In the genomic region with DNA sequence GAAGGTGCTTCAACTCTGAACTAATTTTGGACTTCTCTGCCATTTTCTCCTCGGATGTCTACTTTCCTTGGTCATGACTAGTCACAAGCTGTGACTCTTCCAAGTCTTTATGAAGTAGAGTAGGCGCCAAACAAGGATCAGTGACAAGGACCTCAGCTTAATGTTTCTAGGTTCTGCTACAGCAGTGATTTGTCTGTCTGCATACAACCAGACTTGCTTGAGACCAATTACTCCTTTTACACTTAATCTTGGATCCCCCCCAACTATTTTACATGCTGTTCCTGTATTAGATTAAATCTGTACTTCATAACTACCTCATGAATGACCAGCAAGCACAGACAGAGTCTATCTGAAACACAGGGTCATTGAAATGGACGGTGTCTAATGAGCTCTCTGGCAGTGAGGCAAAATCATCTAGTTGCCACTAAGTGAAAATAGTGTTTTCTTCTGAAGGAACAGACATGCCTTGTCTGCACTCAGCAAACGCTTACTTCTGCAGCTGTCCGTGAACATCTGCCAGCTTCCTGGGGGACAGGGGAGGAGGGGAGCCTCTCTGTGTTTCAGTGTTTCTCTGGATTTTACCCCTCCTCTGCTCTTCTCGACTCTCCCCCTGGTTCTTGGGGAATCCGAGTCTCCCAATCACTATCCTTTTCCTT, we compare ENCODE assay signal across 15 mouse cellular contexts.
DNase-seq lines count a peak whose midpoint lies in the region; ATAC-seq and TF ChIP-seq lines count a peak whose summit lies in the region.
"Had no signal": no experiment of that assay in that cellular context is flagged by ENCODE, and none has a peak within 500 bp of the region (broad histone marks: within the 10 kb centered on the region; RNA-seq: fewer than 3 reads in every experiment).

No protein-coding gene starts in this region.

- H3K9ac ChIP-seq in heart, embryonic 12.5 days, result no peak overlapping the region
- no peak overlapping the region for H3K9ac ChIP-seq in lung, embryonic 14.5 days
- H3K9ac ChIP-seq: liver, embryonic 12.5 days; neural tube, embryonic 12.5 days had no signal

- H3K9me3 ChIP-seq in heart, embryonic 12.5 days (replicated peaks), result no peaks in the 10 kb centered on the region
- H3K9me3 ChIP-seq in lung, embryonic 14.5 days (ENCODE audit: low read depth, low read length), result no peaks in the 10 kb centered on the region
- 0 out of 2 replicates have a peak, but pooled peaks cover 2% of the 10 kb centered on the region for H3K9me3 ChIP-seq in G1E (replicated peaks)
- H3K9me3 ChIP-seq: liver, embryonic 12.5 days; neural tube, embryonic 12.5 days had no signal

- H3K27ac ChIP-seq in heart, embryonic 12.5 days (ENCODE audit: poor library complexity, severe bottlenecking), result no peak overlapping the region
- no peak overlapping the region for H3K27ac ChIP-seq in lung, embryonic 14.5 days (ENCODE audit: low read depth)
- H3K27ac ChIP-seq: liver, embryonic 12.5 days; neural tube, embryonic 12.5 days had no signal

- no peaks in the 10 kb centered on the region for H3K36me3 ChIP-seq in heart, embryonic 12.5 days
- H3K36me3 ChIP-seq in lung, embryonic 14.5 days (ENCODE audit: insufficient read depth), result no peaks in the 10 kb centered on the region
- no peaks in the 10 kb centered on the region for H3K36me3 ChIP-seq in G1E (replicated peaks)
- H3K36me3 ChIP-seq: liver, embryonic 12.5 days; neural tube, embryonic 12.5 days had no signal

- TF ChIP-seq CTCF in lung, embryonic 14.5 days (IDR thresholded peaks at IDR 0.05; ENCODE audit: low read depth), result no peak
- TF ChIP-seq CTCF in G1E (IDR thresholded peaks at IDR 0.05; ENCODE audit: low read depth, low read length), result no peak

- no peak overlapping the region for H3K4me3 ChIP-seq in heart, embryonic 12.5 days
- no peak overlapping the region for H3K4me3 ChIP-seq in lung, embryonic 14.5 days (ENCODE audit: low read depth, low read length)
- H3K4me3 ChIP-seq in G1E (ENCODE audit: low read depth, low read length), result peak overlapping the region; percentile 7; the same call in 1 of the 2 replicates
- H3K4me3 ChIP-seq: liver, embryonic 12.5 days; neural tube, embryonic 12.5 days had no signal

- H3K4me2 ChIP-seq in heart, embryonic 12.5 days, result no peak overlapping the region
- H3K4me2 ChIP-seq in lung, embryonic 14.5 days, result no peak overlapping the region
- H3K4me2 ChIP-seq: liver, embryonic 12.5 days; neural tube, embryonic 12.5 days had no signal

- no peak for ATAC-seq in heart, embryonic 12.5 days (ENCODE audit: insufficient number of reproducible peaks, low FRiP score)
- peak; percentile 80 for ATAC-seq in lung, embryonic 14.5 days (ENCODE audit: insufficient read depth)
- ATAC-seq in G1E (ENCODE audit: extremely low read depth, insufficient number of reproducible peaks, low FRiP score, poor library complexity, severe bottlenecking), result no peak
- ATAC-seq: liver, embryonic 12.5 days had no signal

- peak; percentile 84 for DNase-seq in heart, adult 11 months
- DNase-seq in lung, embryonic 14.5 days, result peak; percentile 79
- DNase-seq in lung, adult 18-20 months, result no peak
- no peak for DNase-seq in G1E (ENCODE audit: low spot score)
- DNase-seq in gastrocnemius, postnatal 4 days (ENCODE audit: low spot score in 2 of 2), result peak; percentile 24 to 46
- no peak for DNase-seq in c-Kit-positive CD71-positive TER-119-positive erythroid progenitor cells, embryonic 14.5 days (ENCODE audit: low spot score)
- DNase-seq: adrenal gland, adult 8-10 months; heart, postnatal 4 days; kidney, adult 11 months; kidney, postnatal 4 days; retina, postnatal 1 day; thymus, postnatal 25 days had no signal

- H3K27me3 ChIP-seq in heart, embryonic 12.5 days (replicated peaks), result no peaks in the 10 kb centered on the region
- H3K27me3 ChIP-seq in lung, embryonic 14.5 days (ENCODE audit: insufficient read depth, low read length), result no peaks in the 10 kb centered on the region
- H3K27me3 ChIP-seq in G1E (ENCODE audit: insufficient read depth, low read length), result no peaks in the 10 kb centered on the region
- H3K27me3 ChIP-seq: liver, embryonic 12.5 days; neural tube, embryonic 12.5 days had no signal

- 70% methylated on average over 7 of the region's 7 CpGs for WGBS in heart, embryonic 12.5 days
- 42% methylated on average over 7 of the region's 7 CpGs for WGBS in lung, embryonic 14.5 days

- H3K4me1 ChIP-seq in heart, embryonic 12.5 days (replicated peaks), result peaks cover 27% of the 10 kb centered on the region
- H3K4me1 ChIP-seq in lung, embryonic 14.5 days (ENCODE audit: insufficient read depth), result peaks cover 10% of the 10 kb centered on the region
- H3K4me1 ChIP-seq in G1E (ENCODE audit: insufficient read depth, low read depth, low read length), result peaks cover 52% of the 10 kb centered on the region
- H3K4me1 ChIP-seq: liver, embryonic 12.5 days had no signal

Comparison
In these comparisons a context has a peak if more than half of its experiments do, and no peak if none do; other contexts are left out.
1. DNase-seq: peak in heart, adult 11 months (single experiment), lung, embryonic 14.5 days (single experiment) and gastrocnemius, postnatal 4 days (2 of 2); none in lung, adult 18-20 months (0 of 2), G1E (single experiment) and c-Kit-positive CD71-positive TER-119-positive erythroid progenitor cells, embryonic 14.5 days (single experiment).